Mouse (Mus musculus) spleen, postnatal 10 days (tissue): Measurements from ENCODE around the gene Rps24.
"Not testable (repeated sequence)": the region's sequence is repeated elsewhere in the genome, so short reads cannot be mapped to it uniquely, and the experiment has no call there.

Experiments used
- DNase-seq, 2 experiments: peaks; one replicate each; pipeline ENCODE4 v3.0.0; 2021 to 2022; ENCODE audit warnings: low spot score in 2 of 2

Gene Rps24

DNA sequence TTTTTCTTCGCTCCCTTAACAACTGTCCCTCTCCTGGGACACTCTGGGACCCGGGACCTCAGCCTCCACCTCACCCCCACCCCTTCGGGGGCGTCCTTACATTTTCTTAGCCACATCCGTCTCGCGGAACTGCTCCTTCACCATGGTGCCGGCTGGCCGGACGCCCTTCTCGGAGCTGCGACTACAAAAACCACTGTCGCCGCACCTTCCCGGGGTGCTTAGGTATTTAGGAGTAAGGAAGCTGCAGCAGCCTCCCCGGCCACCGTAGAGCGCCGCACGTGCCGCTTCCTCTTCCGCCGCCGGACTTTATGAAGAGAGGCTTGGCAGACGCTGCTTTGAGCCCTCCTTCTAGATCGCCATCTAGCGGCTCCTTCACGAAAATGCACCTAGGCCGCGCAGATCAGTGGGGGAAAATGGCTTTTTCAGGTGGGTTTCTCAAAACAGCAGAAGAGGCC, at the start of gene Rps24, which contains the start of gene Polr3a:
Rps24 (plus strand) TSS at position 353 of the 455 bp plus-strand sequence.
Polr3a (minus strand) TSS at position 286 of the 455 bp plus-strand sequence.
- peak; percentile 75 to 88 for DNase-seq

GRCm38 (mm10) chr14:24443529-24443928, 43.4 kb upstream of the Rps24 start:
- DNase-seq = not testable (repeated sequence)

GRCm38 (mm10) chr14:24458191-24458590, 28.7 kb upstream of the Rps24 start:
- no peak for DNase-seq

GRCm38 (mm10) chr14:24468806-24469205, 18.1 kb upstream of the Rps24 start:
- DNase-seq = no peak

GRCm38 (mm10) chr14:24486241-24486767, 621 bp upstream of the Rps24 start:
- no peak for DNase-seq

- DNase-seq = not testable (repeated sequence)
Measured at GRCm38 (mm10) chr14:24489772-24490171, 2.8 kb downstream of the Rps24 start.

DNA sequence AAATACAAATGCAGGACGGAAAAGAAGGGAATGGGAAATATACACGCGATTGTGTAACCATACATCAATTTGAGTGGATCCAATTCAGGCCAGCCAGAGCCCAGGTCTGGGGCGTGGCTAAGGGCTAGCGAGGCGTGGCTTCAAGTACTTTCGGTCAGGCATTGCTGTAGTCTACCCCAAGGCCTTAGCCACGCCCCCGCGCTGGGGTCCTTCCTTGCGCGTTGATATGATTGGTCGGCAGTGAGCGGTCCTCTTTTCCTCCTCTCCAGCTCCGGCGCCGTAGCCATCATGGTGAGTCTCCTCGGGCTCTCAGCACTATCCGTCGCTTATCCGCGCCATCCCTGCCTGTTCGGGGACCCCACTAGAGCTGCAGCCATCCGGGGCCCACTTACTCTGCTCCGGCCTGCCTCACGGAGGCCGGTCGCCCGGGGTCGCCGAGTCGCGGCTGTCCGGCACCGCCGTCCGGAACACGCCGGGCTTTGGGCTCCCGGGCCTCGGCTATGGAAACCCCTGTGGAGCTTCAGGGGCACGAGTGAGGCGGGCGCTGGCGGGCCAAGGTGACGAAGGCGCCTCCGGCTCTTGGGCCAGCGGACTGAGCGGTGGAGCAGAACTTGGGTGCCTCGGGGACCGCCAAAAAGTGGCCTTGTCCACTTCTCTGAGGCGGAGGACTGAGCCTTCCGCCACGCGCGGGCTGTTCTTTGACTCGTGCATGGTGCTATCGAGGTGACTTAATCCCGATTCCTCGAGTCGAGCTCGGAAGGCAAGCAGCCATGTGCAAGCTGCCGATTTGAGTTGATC, 3.7 kb downstream of the Rps24 start:
- DNase-seq = peak; percentile 95 to 96

GRCm38 (mm10) chr14:24491266-24491981, 4.5 kb downstream of the Rps24 start:
- no peak for DNase-seq

DNA sequence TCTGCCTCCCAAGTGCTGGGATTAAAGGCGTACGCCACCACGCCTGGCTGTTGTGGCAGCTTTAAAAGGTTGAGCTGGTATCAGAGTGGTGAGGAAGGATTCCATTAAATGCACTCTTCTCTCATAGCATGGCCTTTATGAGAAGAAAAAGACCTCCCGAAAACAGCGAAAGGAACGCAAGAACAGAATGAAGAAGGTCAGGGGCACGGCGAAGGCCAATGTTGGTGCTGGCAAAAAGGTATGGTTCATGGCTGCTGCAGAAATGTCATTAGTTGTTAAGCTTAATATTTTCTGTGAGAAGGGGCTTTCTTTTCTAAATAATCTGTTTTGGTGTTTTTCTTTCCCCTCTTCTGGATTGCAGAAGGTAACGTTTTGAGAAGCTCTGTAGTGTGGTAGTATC, 6.3 kb downstream of the Rps24 start:
- DNase-seq = no peak

DNA sequence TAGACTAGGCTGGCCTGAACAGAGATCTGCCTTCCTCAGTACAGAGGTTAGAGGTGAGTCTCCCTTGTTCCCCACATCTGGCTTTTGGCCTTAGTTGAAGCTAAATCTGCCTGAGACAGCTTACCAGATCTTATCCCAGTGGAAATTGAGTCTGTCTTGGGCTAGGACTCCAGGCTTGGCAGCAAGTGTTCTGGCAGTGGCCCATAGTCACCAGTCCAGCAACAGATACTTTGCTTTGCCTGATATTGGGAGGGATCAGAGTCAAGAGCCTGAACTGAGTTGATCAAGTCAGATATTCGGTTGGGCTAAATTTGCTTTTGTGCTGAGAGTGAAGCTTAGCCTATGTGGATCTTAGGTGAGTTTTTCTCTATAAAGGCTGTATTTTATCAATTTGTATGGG, 9.6 kb downstream of the Rps24 start:
- DNase-seq = no peak

DNA sequence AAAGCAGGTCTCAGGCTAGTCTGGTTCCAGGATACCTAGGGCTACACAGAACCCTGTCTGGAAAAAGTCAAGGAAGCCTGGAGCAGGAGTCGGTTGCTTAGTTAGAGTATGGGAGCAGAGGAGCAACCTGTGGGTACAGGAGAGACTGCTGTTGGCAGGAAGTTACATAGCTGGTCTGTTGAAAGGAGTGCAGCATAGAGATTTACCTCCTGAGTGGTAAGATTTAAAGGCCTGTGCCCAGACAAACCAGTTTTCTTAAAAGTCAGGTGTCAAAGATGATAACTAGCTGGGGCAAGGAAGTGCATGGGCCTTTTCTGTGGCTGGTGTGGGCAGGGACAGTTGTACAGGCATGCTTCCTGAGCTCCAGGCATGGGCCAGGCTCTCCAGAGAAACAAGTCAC, 10.5 kb downstream of the Rps24 start:
- DNase-seq = no peak

DNA sequence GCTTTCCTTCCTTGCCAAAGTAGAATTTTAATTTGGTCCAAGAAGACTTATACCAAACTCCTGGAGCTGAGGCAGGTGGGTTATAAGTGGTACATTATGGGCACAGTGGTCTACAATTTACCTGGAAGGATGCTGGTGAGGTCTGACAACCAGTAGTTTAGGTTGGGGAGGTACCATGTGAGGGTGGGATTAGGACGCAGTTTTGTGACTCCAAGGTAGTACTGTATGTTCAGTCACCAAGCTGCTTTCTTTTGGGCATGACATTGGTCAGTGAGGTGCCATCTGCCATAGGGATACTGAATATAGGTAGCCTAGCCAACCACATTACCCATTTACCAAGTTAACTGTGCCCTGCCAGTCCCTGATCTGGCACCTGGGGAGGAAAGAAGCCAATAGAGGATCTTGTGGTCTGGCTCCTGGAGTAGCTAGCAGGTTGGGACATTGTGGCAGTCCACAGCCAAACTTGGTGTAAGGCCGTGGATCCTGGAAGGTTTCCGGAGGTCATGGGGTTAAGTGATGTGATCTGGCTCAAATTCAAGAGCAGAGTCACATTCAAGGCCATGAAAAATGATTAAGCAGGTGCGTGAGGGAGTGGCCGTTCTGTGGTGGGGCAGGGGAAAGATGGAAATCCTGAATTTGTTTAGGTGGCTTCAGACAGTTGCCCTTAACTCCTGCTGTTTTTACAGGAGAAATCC, 11.8 kb downstream of the Rps24 start:
- DNase-seq = no peak

GRCm38 (mm10) chr14:24499478-24499877, 12.6 kb downstream of the Rps24 start:
- DNase-seq = no peak

GRCm38 (mm10) chr14:24500091-24500844, 13.3 kb downstream of the Rps24 start:
- DNase-seq = peak; percentile 44 to 78

GRCm38 (mm10) chr14:24500845-24501186, 13.9 kb downstream of the Rps24 start:
- DNase-seq = no peak

DNA sequence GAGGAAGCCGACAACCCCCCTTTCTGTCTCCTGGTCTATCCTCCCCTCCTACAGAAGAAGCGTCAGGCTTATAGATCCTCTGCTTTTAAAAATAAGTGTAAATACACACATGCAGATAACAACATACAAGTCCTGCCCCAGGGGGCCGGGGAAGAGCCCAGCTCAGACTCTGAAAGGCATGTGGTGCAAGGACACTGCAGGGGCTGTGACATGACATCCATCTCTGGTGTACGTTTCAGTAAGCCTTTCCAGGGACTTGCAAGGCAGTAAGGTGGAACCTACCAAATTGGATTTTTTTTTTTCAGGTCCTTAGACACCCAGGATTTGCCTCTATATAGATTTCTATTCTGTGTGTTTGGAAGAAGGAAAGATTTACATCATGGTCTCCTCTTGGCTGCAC, 14.3 kb downstream of the Rps24 start:
- DNase-seq = no peak

- no peak for DNase-seq
Measured at GRCm38 (mm10) chr14:24507452-24508069, 20.6 kb downstream of the Rps24 start.

DNA sequence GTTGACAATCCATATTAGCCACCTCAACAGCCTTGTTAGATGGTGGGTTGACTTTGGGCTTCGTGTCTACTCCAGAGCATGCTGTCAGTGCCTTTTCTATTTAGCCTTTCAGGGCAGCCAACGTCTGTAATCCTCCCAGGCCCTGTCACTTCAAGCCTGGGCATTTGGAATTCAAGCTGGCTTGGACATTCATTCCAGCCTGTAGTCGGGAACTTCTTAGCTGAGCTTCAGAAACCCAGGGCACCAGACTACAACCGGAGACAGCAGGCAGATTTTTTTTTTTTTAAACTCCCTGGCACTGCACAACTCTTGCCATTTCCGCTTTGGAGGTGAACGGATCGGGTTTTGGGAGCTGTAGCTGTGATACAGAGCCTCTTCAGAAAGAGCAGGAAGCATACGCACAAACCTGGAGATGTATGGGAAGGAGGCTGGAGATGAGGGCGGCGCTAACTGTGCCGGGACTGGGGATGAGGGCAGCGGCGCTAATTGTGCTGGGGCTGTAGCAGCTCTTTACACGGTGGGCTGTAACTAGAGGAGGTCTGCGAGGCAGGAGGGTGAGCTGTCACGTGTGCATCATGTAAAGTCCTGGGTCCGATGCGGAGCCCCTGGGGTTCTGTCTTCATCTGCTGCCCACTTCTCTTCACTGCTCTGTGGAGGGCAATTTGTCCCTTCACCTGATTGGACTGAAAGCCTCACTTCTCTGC, 21.3 kb downstream of the Rps24 start:
- DNase-seq = no peak

DNA sequence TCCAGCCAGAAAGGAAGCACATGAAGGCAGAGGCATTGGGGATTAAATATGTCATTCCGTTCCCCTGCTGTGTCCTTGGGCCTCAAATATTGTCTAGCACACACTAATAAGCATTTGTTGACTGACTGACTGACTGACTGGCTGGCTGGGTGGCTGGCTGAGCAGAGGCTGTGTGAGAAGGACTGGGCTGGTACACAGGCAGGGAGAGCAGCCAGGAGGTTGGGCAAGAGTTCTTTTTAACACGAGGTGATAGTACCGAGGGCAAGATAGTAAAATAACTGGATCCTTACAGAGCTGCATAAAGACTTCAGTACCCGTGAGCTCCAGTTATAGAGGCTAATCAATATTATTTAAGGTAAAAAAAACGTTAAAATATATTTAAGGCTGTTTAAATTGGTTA, 22.6 kb downstream of the Rps24 start:
- no peak for DNase-seq

DNA sequence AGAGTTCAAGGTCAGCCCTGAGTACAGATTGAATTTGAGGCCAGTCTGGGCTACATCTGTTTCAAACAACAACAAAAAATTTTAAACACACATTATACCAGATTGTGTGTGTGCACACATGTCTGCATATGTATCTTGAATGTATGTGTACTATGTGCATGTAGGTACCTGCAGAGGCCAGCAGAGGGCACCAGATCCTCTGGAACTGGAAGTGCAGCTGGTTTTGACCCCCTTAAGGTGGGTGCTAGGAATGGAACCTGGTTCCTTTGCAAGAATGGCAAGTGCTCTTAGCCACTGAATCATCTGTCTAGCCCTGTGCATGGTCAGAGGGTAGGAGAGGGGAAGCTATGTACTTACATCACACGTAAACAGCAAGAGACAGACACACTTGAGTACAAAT, 23.3 kb downstream of the Rps24 start:
- DNase-seq = peak in 1 of 2 experiments; percentile 30
